Mouse (Mus musculus): ENCODE results near the gene Atn1.
A peak's percentile ranks its signal among the peaks of the same experiment; 100 is the strongest.

Atn1 gene

GRCm38 (mm10) chr6:124742839-124743514 is 13.3 kb downstream of the Atn1 start:
- no peak for DNase-seq (ENCODE audit: extremely low read depth, insufficient read length, low spot score)

GRCm38 (mm10) chr6:124741842-124742241 is 14.5 kb downstream of the Atn1 start:
- DNase-seq (ENCODE audit: extremely low read depth, insufficient read length, low spot score): no peak

GRCm38 (mm10) chr6:124740888-124741761 is 15.2 kb downstream of the Atn1 start, which contains the start of gene Grcc10:
TSS of gene Grcc10 (minus strand) at chr6:124741374.
- peak; percentile 88 for DNase-seq (ENCODE audit: extremely low read depth, insufficient read length, low spot score)

GRCm38 (mm10) chr6:124740211-124740887 is 16.0 kb downstream of the Atn1 start:
- DNase-seq (ENCODE audit: extremely low read depth, insufficient read length, low spot score): no peak

GRCm38 (mm10) chr6:124739231-124739796 is 17.0 kb downstream of the Atn1 start:
- no peak for DNase-seq (ENCODE audit: extremely low read depth, insufficient read length, low spot score)

- peak; percentile 46 for DNase-seq (ENCODE audit: extremely low read depth, insufficient read length, low spot score)
Measured at GRCm38 (mm10) chr6:124738511-124739023, 17.8 kb downstream of the Atn1 start, which contains the start of gene Ptpn6. TSS of gene Ptpn6 (minus strand) at chr6:124738714.

- no peak for DNase-seq (ENCODE audit: extremely low read depth, insufficient read length, low spot score)
Measured at GRCm38 (mm10) chr6:124737040-124737439, 19.3 kb downstream of the Atn1 start.

GRCm38 (mm10) chr6:124734417-124734816 is 21.9 kb downstream of the Atn1 start:
- DNase-seq (ENCODE audit: extremely low read depth, insufficient read length, low spot score): no peak

GRCm38 (mm10) chr6:124732476-124733370 is 23.6 kb downstream of the Atn1 start:
- DNase-seq (ENCODE audit: extremely low read depth, insufficient read length, low spot score): peak; percentile 39

GRCm38 (mm10) chr6:124731038-124731437 is 25.3 kb downstream of the Atn1 start:
- DNase-seq (ENCODE audit: extremely low read depth, insufficient read length, low spot score): no peak

GRCm38 (mm10) chr6:124729850-124730705 is 26.2 kb downstream of the Atn1 start:
- DNase-seq (ENCODE audit: extremely low read depth, insufficient read length, low spot score): no peak

- no peak for DNase-seq (ENCODE audit: extremely low read depth, insufficient read length, low spot score)
Measured at GRCm38 (mm10) chr6:124728621-124729020, 27.7 kb downstream of the Atn1 start.

- DNase-seq (ENCODE audit: extremely low read depth, insufficient read length, low spot score): no peak
Measured at GRCm38 (mm10) chr6:124724472-124724871, 31.9 kb downstream of the Atn1 start.

GRCm38 (mm10) chr6:124723541-124723940 is 32.8 kb downstream of the Atn1 start:
- no peak for DNase-seq (ENCODE audit: extremely low read depth, insufficient read length, low spot score)

- DNase-seq (ENCODE audit: extremely low read depth, insufficient read length, low spot score): no peak
Measured at GRCm38 (mm10) chr6:124722876-124723473, 33.3 kb downstream of the Atn1 start.

GRCm38 (mm10) chr6:124720904-124721303 is 35.4 kb downstream of the Atn1 start:
- no peak for DNase-seq (ENCODE audit: extremely low read depth, insufficient read length, low spot score)

GRCm38 (mm10) chr6:124719354-124719978 is 36.9 kb downstream of the Atn1 start:
- DNase-seq (ENCODE audit: extremely low read depth, insufficient read length, low spot score): no peak

- DNase-seq (ENCODE audit: extremely low read depth, insufficient read length, low spot score): no peak
Measured at GRCm38 (mm10) chr6:124718703-124719102, 37.6 kb downstream of the Atn1 start.
